Mouse (Mus musculus) forebrain, embryonic 11.5 days (tissue): ENCODE data around the gene Sall1. TPM values are rescaled to one million over a fixed set of nuclear protein-coding genes. Genes with fewer than 3 reads are reported as not detected.

Experiments
- ATAC-seq: fragments of 200-750 bp; cut with Nextera tagmentation; replicated peaks from 2 replicates; pipeline ENCODE4 v1.8.0; 2017; ENCODE audit warnings: moderate TSS enrichment; ENCODE audit not compliant: low FRiP score
- DNase-seq: peaks from one replicate; pipeline ENCODE4 v3.0.0-alpha.2; 2017; ENCODE audit warnings: low spot score
- H3K27ac ChIP-seq: fragments of 300-500 bp; sonication (generic); 2 replicates; pipeline ENCODE4 v1.5.1; 2014; ENCODE audit warnings: low read depth, low read length
- H3K27me3 ChIP-seq: fragments of 300-500 bp; sonication (generic); 2 replicates; pipeline ENCODE4 v1.6.1; 2014; ENCODE audit warnings: mild to moderate bottlenecking, low read length, mixed read lengths; ENCODE audit not compliant: control insufficient read depth, insufficient read depth
- H3K36me3 ChIP-seq: fragments of 300-500 bp; sonication (generic); 2 replicates; pipeline ENCODE4 v1.6.1; 2014; ENCODE audit warnings: mild to moderate bottlenecking, low read length, moderate library complexity, mixed read lengths; ENCODE audit not compliant: control insufficient read depth, insufficient read depth
- H3K4me1 ChIP-seq: fragments of 300-500 bp; sonication (generic); replicated peaks from 2 replicates; pipeline ENCODE4 v1.6.1; 2014; ENCODE audit warnings: low read length, mixed read lengths; ENCODE audit not compliant: control insufficient read depth, insufficient read depth
- H3K4me2 ChIP-seq: fragments of 300-500 bp; sonication (generic); 2 replicates; pipeline ENCODE4 v1.6.1; 2014; ENCODE audit warnings: low read depth, mild to moderate bottlenecking, low read length, moderate library complexity, mixed read lengths; ENCODE audit not compliant: severe bottlenecking
- H3K4me3 ChIP-seq: fragments of 300-500 bp; sonication (generic); 2 replicates; pipeline ENCODE4 v1.5.1; 2014; ENCODE audit warnings: low read depth, low read length
- H3K9ac ChIP-seq: fragments of 300-500 bp; sonication (generic); 2 replicates; pipeline ENCODE4 v1.6.1; 2014; ENCODE audit warnings: low read length
- H3K9me3 ChIP-seq: fragments of 300-500 bp; sonication (generic); 2 replicates; pipeline ENCODE4 v1.6.1; 2016; ENCODE audit warnings: low read length, mixed read lengths; ENCODE audit not compliant: control insufficient read depth
- WGBS: fragments of 180-500 bp; shearing (Covaris S2); extraction: QIAGEN DNeasy Blood & Tissue Kit; methylation state at CpG from one replicate; pipeline ENCODE4 v1.1.7; 2014; 5-methylcytosine and 5-hydroxymethylcytosine counted together
- microRNA-seq: library from miRNA; unstranded; fragments of <30 nt; microRNA quantifications from one replicate; pipeline ENCODE4, GENCODE M21; 2016; ENCODE audit not compliant: insufficient number of aligned reads
- polyA plus RNA-seq: library from polyadenylated mRNA; unstranded; fragments of >200 nt; fragmentation: Nextera tagmentation; extraction: Ambion mirVana; gene quantifications from 2 replicates; pipeline ENCODE4 v1.2.1, GENCODE M21; 2014

Gene Sall1
- polyA plus RNA-seq, 1 experiment from 2014 or later: 32.9 TPM

- WGBS: 92% methylated on average over 2 of the region's 2 CpGs
- Histone ChIP-seq H3K9ac (no peak overlapping the region), H3K27ac (no peak overlapping the region), H3K4me1 (no peaks in the 10 kb centered on the region), H3K9me3 (no peaks in the 10 kb centered on the region), H3K27me3 (peaks cover 1% of the 10 kb centered on the region; the same call in 1 of the 2 replicates), H3K36me3 (no peaks in the 10 kb centered on the region), H3K4me2 (no peak overlapping the region), H3K4me3 (no peak overlapping the region)
- ATAC-seq (no peak), DNase-seq (no peak)
These were observed 46.7 kb downstream of the Sall1 start for GRCm38 (mm10) chr8:88997276-88997675.

GRCm38 (mm10) chr8:88991780-88992509, 52.0 kb downstream of the Sall1 start:
- no peak overlapping the region for H3K9ac ChIP-seq
- ATAC-seq: no peak
- no peaks in the 10 kb centered on the region for H3K4me1 ChIP-seq
- no peak overlapping the region for H3K27ac ChIP-seq
- H3K36me3 ChIP-seq: no peaks in the 10 kb centered on the region
- no peaks in the 10 kb centered on the region for H3K9me3 ChIP-seq
- WGBS: 62% methylated on average over 15 of the region's 15 CpGs
- no peaks in the 10 kb centered on the region for H3K27me3 ChIP-seq
- H3K4me3 ChIP-seq: no peak overlapping the region
- H3K4me2 ChIP-seq: no peak overlapping the region
- DNase-seq: no peak

GRCm38 (mm10) chr8:88991176-88991575, 52.8 kb downstream of the Sall1 start:
- no peak overlapping the region for H3K4me2 ChIP-seq
- ATAC-seq (no peak), DNase-seq (no peak)
- H3K27ac ChIP-seq: no peak overlapping the region
- no peak overlapping the region for H3K4me3 ChIP-seq
- H3K27me3 ChIP-seq: no peaks in the 10 kb centered on the region
- no peaks in the 10 kb centered on the region for H3K4me1 ChIP-seq
- WGBS: 73% methylated on average over 5 of the region's 5 CpGs
- H3K36me3 ChIP-seq: no peaks in the 10 kb centered on the region
- no peak overlapping the region for H3K9ac ChIP-seq
- no peaks in the 10 kb centered on the region for H3K9me3 ChIP-seq

GRCm38 (mm10) chr8:88989002-88989401, 55.0 kb downstream of the Sall1 start:
- Histone ChIP-seq H3K4me2 (no peak overlapping the region), H3K27ac (no peak overlapping the region), H3K4me3 (no peak overlapping the region), H3K36me3 (no peaks in the 10 kb centered on the region), H3K9me3 (no peaks in the 10 kb centered on the region), H3K9ac (no peak overlapping the region), H3K27me3 (no peaks in the 10 kb centered on the region), H3K4me1 (no peaks in the 10 kb centered on the region)
- 85% methylated on average over 3 of the region's 3 CpGs for WGBS
- DNase-seq: no peak
- ATAC-seq: no peak

DNA sequence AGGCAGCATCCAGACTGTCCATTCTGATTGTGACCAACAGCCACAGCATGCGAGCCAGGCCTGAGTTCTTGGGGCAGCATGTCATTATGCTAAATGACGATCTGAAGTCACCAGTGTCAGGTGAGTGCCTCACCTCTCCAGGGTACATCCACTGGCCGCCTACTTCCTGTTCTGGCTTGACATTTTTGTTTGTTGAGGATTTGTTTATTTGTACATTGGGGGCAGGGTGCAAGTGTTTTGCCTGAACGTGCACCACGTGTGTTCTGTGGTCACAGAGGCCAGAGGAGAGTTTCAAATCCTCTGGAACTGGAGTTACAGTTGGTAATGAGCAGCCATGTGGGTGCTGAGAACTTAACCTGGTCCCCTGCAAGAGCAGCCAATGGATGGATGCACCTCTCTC, 60.5 kb downstream of the Sall1 start:
- Histone ChIP-seq H3K4me2 (no peak overlapping the region), H3K27me3 (no peaks in the 10 kb centered on the region), H3K9me3 (no peaks in the 10 kb centered on the region), H3K4me3 (no peak overlapping the region), H3K9ac (no peak overlapping the region), H3K27ac (no peak overlapping the region), H3K36me3 (no peaks in the 10 kb centered on the region), H3K4me1 (no peaks in the 10 kb centered on the region)
- 89% methylated on average over 5 of the region's 5 CpGs for WGBS
- DNase-seq (no peak), ATAC-seq (no peak)

Small RNA genes within 50 kb of the gene (microRNA-seq; reads per million reads assigned to microRNA genes)
- gene Mir8110: not detected
